Mouse (Mus musculus) hindbrain, embryonic 14.5 days (tissue): ENCODE measurements around the gene Orc5. TPM values are rescaled to one million over a fixed set of nuclear protein-coding genes. Genes with fewer than 3 reads are reported as not detected.

Experiments used
- ATAC-seq: fragments of 200-750 bp; cut with Nextera tagmentation; 2 replicates; pipeline ENCODE4 v1.8.0; 2017; ENCODE audit warnings: moderate number of reproducible peaks, mild to moderate bottlenecking, moderate TSS enrichment, moderate library complexity; ENCODE audit not compliant: low FRiP score
- DNase-seq: peaks from one replicate; pipeline ENCODE4 v3.0.0-alpha.2; 2015; ENCODE audit warnings: low spot score
- H3K27ac ChIP-seq: fragments of 300-500 bp; sonication (generic); 2 replicates; pipeline ENCODE4 v1.5.1; 2014; ENCODE audit warnings: mild to moderate bottlenecking, moderate library complexity
- H3K27me3 ChIP-seq: fragments of 300-500 bp; sonication (generic); 2 replicates; pipeline ENCODE4 v1.6.1; 2014; ENCODE audit warnings: mild to moderate bottlenecking, low read length, mixed read lengths; ENCODE audit not compliant: control insufficient read depth, insufficient read depth
- H3K36me3 ChIP-seq: fragments of 300-500 bp; sonication (generic); replicated peaks from 2 replicates; pipeline ENCODE4 v1.6.1; 2014; ENCODE audit not compliant: control insufficient read depth, insufficient read depth
- H3K4me1 ChIP-seq: fragments of 300-500 bp; sonication (generic); replicated peaks from 2 replicates; pipeline ENCODE4 v1.6.1; 2014; ENCODE audit warnings: antibody characterized with exemption, low read length, mixed read lengths; ENCODE audit not compliant: control insufficient read depth, insufficient read depth
- H3K4me2 ChIP-seq: fragments of 300-500 bp; sonication (generic); replicated peaks from 2 replicates; pipeline ENCODE4 v1.6.1; 2014; ENCODE audit warnings: mild to moderate bottlenecking, moderate library complexity
- H3K4me3 ChIP-seq: fragments of 300-500 bp; sonication (generic); replicated peaks from 2 replicates; pipeline ENCODE4 v1.5.1; 2014; ENCODE audit warnings: mild to moderate bottlenecking, low read length
- H3K9ac ChIP-seq: fragments of 300-500 bp; sonication (generic); 2 replicates; pipeline ENCODE4 v1.6.1; 2014
- H3K9me3 ChIP-seq: fragments of 300-500 bp; sonication (generic); 2 replicates; pipeline ENCODE4 v1.6.1; 2016; ENCODE audit warnings: low read length; ENCODE audit not compliant: control insufficient read depth
- WGBS: fragments of 180-500 bp; shearing (Covaris S2); extraction: QIAGEN DNeasy Blood & Tissue Kit; methylation state at CpG from one replicate; pipeline ENCODE4 v1.1.7; 2014; 5-methylcytosine and 5-hydroxymethylcytosine counted together
- polyA plus RNA-seq: library from polyadenylated mRNA; unstranded; fragments of >200 nt; fragmentation: Nextera tagmentation; extraction: Ambion mirVana; gene quantifications from 2 replicates; pipeline ENCODE4 v1.2.1, GENCODE M21; 2014

Gene Orc5
- polyA plus RNA-seq, 1 experiment from 2014 or later = 35.9 TPM

GRCm38 (mm10) chr5:22572456-22572855 lies 22.2 kb upstream of the Orc5 start:
- H3K9me3 ChIP-seq = no peaks in the 10 kb centered on the region
- 83% methylated on average over 3 of the region's 3 CpGs for WGBS
- no peaks in the 10 kb centered on the region for H3K36me3 ChIP-seq
- no peak overlapping the region for H3K27ac ChIP-seq
- DNase-seq = no peak
- H3K27me3 ChIP-seq = no peaks in the 10 kb centered on the region
- H3K4me3 ChIP-seq = no peak overlapping the region
- no peak for ATAC-seq
- no peak overlapping the region for H3K9ac ChIP-seq
- H3K4me1 ChIP-seq = no peaks in the 10 kb centered on the region
- H3K4me2 ChIP-seq = no peak overlapping the region

GRCm38 (mm10) chr5:22565708-22566107 lies 15.5 kb upstream of the Orc5 start:
- Histone ChIP-seq H3K4me1 (no peaks in the 10 kb centered on the region), H3K9me3 (no peaks in the 10 kb centered on the region), H3K27ac (no peak overlapping the region), H3K4me3 (no peak overlapping the region), H3K27me3 (no peaks in the 10 kb centered on the region), H3K36me3 (no peaks in the 10 kb centered on the region), H3K4me2 (no peak overlapping the region), H3K9ac (no peak overlapping the region)
- 77% methylated on average over 2 of the region's 2 CpGs for WGBS
- ATAC-seq = no peak
- no peak for DNase-seq

- no peaks in the 10 kb centered on the region for H3K27me3 ChIP-seq
- H3K9me3 ChIP-seq = no peaks in the 10 kb centered on the region
- H3K36me3 ChIP-seq = no peaks in the 10 kb centered on the region
- H3K4me2 ChIP-seq = no peak overlapping the region
- no peaks in the 10 kb centered on the region for H3K4me1 ChIP-seq
- H3K4me3 ChIP-seq = no peak overlapping the region
- 81% methylated on average over 2 of the region's 2 CpGs for WGBS
- ATAC-seq (no peak), DNase-seq (no peak)
- no peak overlapping the region for H3K9ac ChIP-seq
- no peak overlapping the region for H3K27ac ChIP-seq
Measured at GRCm38 (mm10) chr5:22559801-22560200, 9.6 kb upstream of the Orc5 start.

GRCm38 (mm10) chr5:22557491-22558113 lies 7.4 kb upstream of the Orc5 start:
- WGBS = 90% methylated on average over 4 of the region's 4 CpGs
- ATAC-seq = no peak
- Histone ChIP-seq H3K27ac (no peak overlapping the region), H3K4me2 (no peak overlapping the region), H3K9ac (no peak overlapping the region), H3K36me3 (no peaks in the 10 kb centered on the region), H3K9me3 (no peaks in the 10 kb centered on the region), H3K4me3 (no peak overlapping the region), H3K27me3 (no peaks in the 10 kb centered on the region), H3K4me1 (no peaks in the 10 kb centered on the region)
- no peak for DNase-seq

GRCm38 (mm10) chr5:22556713-22557112 lies 6.5 kb upstream of the Orc5 start:
- no peak overlapping the region for H3K27ac ChIP-seq
- H3K4me1 ChIP-seq = no peaks in the 10 kb centered on the region
- H3K9me3 ChIP-seq = no peaks in the 10 kb centered on the region
- H3K36me3 ChIP-seq = no peaks in the 10 kb centered on the region
- no peak overlapping the region for H3K4me2 ChIP-seq
- no peaks in the 10 kb centered on the region for H3K27me3 ChIP-seq
- H3K4me3 ChIP-seq = no peak overlapping the region
- ATAC-seq (no peak), DNase-seq (no peak)
- H3K9ac ChIP-seq = no peak overlapping the region
- 92% methylated on average over 4 of the region's 4 CpGs for WGBS

GRCm38 (mm10) chr5:22552233-22552765 lies 2.1 kb upstream of the Orc5 start:
- DNase-seq = no peak
- no peak for ATAC-seq
- 96% methylated on average over 14 of the region's 14 CpGs for WGBS
- no peaks in the 10 kb centered on the region for H3K27me3 ChIP-seq
- no peaks in the 10 kb centered on the region for H3K9me3 ChIP-seq
- H3K4me3 ChIP-seq = no peak overlapping the region
- peaks cover 13% of the 10 kb centered on the region; the same call in 1 of the 2 replicates for H3K4me1 ChIP-seq
- no peak overlapping the region for H3K4me2 ChIP-seq
- H3K9ac ChIP-seq = no peak overlapping the region
- H3K36me3 ChIP-seq = peaks cover 5% of the 10 kb centered on the region
- H3K27ac ChIP-seq = no peak overlapping the region

GRCm38 (mm10) chr5:22549366-22550032 lies 730 bp downstream of the Orc5 start:
- peak overlapping the region; percentile 72 for H3K9ac ChIP-seq
- H3K4me1 ChIP-seq = peaks cover 13% of the 10 kb centered on the region; the same call in 1 of the 2 replicates
- no peaks in the 10 kb centered on the region for H3K9me3 ChIP-seq
- peak overlapping the region; percentile 90 for H3K4me2 ChIP-seq
- peak overlapping the region; percentile 83 for H3K27ac ChIP-seq
- WGBS = 14% methylated on average over 11 of the region's 11 CpGs
- H3K27me3 ChIP-seq = no peaks in the 10 kb centered on the region
- DNase-seq = no peak
- peaks cover 27% of the 10 kb centered on the region for H3K36me3 ChIP-seq
- no peak; the same call in 1 of the 2 replicates for ATAC-seq
- H3K4me3 ChIP-seq = peak overlapping the region; percentile 63

GRCm38 (mm10) chr5:22548556-22549161 lies 1.6 kb downstream of the Orc5 start:
- no peak overlapping the region for H3K4me3 ChIP-seq
- peak overlapping the region; percentile 90 for H3K4me2 ChIP-seq
- peaks cover 30% of the 10 kb centered on the region for H3K36me3 ChIP-seq
- no peak overlapping the region for H3K9ac ChIP-seq
- H3K9me3 ChIP-seq = no peaks in the 10 kb centered on the region
- no peak overlapping the region for H3K27ac ChIP-seq
- WGBS = 74% methylated on average over 6 of the region's 6 CpGs
- peaks cover 13% of the 10 kb centered on the region; the same call in 1 of the 2 replicates for H3K4me1 ChIP-seq
- ATAC-seq = no peak
- DNase-seq = no peak
- H3K27me3 ChIP-seq = no peaks in the 10 kb centered on the region

GRCm38 (mm10) chr5:22546536-22546935 lies 3.7 kb downstream of the Orc5 start:
- DNase-seq (no peak), ATAC-seq (no peak)
- Histone ChIP-seq H3K9ac (no peak overlapping the region), H3K36me3 (peaks cover 43% of the 10 kb centered on the region), H3K27me3 (no peaks in the 10 kb centered on the region), H3K4me1 (peaks cover 13% of the 10 kb centered on the region; the same call in 1 of the 2 replicates), H3K27ac (no peak overlapping the region), H3K4me3 (no peak overlapping the region), H3K4me2 (no peak overlapping the region), H3K9me3 (no peaks in the 10 kb centered on the region)
- 91% methylated on average over 5 of the region's 5 CpGs for WGBS
